Mouse (Mus musculus): ENCODE measurements around the gene Rgs8.

The Rgs8 gene

DNA sequence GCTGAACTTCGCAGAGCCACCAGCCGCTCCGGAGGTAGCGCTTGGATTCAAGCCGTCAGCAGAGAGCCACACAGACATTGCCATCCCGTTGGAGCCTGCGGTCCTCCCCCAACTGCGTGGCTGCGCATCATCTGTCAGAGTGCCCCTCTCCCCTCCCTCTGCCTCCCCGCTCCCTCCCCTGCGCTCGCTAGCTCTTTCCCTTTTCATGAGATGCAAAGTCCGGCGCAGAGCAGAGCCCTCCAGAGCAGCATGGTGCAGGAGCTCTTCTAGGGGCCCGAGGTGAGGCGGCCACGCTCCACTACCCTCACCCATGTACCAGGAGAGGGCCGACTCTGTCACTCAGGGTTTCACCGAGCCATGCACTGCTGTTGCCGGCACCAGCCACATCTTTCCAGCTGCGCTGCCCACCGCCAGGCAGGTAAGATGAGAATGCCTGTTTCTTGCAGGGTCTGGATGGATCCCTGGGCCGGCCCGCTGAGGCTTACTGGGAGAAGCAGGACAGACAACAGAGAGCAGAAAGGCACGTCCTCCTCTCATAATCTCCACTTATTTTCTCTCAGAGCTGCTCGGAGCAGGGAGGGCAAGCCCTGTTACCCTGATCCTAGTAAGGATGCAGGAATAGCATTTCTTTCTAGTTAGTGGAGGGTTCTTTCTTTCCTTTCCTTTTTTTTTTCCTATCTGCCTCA is at the start of gene Rgs8:
TSS of gene Rgs8 (plus strand) at position 88 of the 686 bp plus-strand sequence.
- CTCF ChIA-PET: no interaction called here

- CTCF ChIA-PET: no interaction called here
These were observed 35.4 kb upstream of the Rgs8 start for GRCm38 (mm10) chr1:153617340-153617830.

DNA sequence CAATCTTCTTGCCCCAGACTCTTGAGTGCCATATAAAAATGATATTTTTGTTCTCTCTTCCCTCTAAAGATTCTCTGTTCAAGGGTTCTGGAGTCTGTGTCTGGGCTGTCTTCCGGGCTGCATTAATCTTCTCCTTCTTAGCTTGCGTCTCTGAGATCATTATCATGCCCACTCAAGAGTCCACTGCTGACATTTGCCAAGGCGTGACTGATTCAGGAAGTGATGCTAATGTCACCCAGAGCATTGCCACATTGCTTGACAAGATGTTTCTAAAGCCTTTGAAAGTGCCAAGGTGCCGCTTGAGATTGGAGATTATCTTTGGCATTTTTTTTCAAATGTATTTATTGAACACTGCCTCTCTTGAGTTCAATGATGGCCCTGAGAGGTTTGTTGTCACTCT is 29.8 kb upstream of the Rgs8 start:
- CTCF ChIA-PET: no interaction called here

- CTCF ChIA-PET: no interaction called here
These were observed 20.1 kb upstream of the Rgs8 start for GRCm38 (mm10) chr1:153632686-153633085.

DNA sequence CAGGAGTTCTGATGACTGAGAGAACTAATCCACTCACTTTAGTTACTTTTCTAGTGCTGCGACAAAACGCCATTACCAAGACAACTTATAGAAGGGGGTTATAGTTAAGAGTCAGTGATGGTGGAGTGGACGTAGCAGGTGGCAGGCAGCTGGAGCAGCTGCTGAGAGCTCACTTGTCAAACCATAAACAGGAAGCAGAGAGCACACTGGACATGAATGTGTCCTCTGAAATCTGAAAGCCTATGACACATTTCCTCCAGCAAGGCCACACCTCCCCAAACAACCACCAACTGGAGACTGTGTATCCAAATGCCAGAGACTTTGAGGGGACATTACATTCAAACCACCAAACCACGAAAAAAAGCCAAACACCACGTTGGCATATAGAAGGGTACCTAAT is 17.8 kb upstream of the Rgs8 start:
- CTCF ChIA-PET: no interaction called here

DNA sequence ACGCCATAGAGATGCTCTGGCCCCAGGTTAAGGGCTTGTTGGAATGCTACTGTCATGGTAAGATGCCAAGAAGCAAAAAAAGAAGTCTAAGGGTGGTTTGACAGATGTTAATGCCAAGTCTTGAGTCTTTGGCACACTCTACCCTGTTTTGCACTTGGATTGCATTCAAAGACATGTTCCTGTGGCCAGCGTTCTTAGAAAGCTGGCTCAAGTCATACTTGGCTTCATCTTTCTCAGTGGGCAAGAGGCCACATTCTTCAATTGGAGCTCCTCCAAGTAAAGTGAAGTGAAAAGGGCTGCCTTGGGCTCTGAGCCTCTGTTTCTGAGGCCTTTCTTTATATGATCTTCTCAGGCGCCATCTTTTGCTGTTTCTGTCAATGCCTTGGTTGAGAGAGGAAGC is 17.3 kb upstream of the Rgs8 start:
- CTCF ChIA-PET: no interaction called here

DNA sequence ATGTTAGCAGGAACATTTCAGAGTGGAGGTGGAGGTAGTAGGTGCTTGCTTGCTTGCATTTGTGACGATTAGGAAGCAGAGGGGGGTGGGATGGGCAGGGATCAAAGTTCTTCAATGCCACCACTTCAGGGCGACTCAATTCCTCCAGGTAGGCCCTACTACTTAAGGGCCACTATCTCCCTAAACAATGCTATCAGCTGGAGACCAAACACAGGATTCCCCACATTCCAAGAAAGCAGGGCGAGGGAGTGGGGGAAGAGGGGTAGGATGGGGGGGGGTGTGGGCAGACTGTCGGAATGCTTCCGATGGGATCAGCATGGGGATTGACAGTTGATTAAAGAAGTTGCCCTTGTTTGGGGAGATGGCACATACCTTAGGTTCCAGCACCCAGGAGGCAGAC is 16.0 kb upstream of the Rgs8 start:
- CTCF ChIA-PET: no interaction called here

DNA sequence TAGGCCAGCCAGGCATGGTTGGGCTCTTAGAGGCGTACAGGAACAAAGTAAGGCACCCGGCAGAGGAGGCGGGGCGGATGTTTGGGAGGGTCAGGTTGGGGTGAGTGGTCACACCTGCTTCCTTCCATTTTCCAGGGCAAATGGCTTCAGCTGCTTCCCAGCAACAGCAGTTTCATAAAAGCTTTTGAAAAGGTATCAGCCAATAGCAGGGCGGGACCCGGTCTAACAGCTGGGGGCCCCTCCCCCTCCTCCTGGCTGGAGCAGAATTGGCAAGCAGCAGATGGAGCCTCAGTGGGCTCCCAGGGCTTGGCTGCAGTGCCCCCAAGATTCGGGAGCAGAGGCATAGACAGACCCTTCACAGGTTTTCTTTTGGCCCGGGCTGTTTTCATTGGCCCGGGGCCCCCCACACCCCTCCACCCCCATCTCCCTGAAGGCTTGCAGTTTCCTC is 11.3 kb upstream of the Rgs8 start:
- CTCF ChIA-PET: no interaction called here

DNA sequence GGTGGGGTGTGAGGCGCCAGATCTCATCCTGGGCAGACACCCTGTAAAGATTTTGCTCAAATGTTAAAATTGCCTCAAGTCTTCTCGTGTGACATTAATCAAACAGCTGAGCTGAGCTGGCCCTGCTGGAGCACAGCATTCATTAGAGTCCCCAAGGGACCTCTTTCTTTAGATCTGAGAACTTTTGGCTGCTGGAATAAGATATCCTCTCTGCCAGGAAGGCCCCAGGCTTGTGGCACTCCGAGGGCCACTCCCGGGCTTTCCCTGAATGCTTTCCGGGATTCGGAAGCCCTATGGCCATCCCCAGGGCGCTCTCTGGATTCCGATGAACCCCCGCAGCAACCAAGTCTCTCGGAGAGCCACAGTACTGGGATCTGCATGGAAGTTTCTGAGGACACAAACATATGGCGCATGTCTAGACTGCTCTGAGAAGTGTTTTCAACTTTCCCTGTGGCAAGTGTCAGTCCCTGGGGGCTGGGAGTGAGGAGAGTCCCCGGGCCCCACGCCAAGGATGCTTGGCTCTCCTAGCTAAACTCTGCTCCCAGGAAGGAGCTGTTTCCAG is 10.8 kb upstream of the Rgs8 start:
- CTCF ChIA-PET: no interaction called here

DNA sequence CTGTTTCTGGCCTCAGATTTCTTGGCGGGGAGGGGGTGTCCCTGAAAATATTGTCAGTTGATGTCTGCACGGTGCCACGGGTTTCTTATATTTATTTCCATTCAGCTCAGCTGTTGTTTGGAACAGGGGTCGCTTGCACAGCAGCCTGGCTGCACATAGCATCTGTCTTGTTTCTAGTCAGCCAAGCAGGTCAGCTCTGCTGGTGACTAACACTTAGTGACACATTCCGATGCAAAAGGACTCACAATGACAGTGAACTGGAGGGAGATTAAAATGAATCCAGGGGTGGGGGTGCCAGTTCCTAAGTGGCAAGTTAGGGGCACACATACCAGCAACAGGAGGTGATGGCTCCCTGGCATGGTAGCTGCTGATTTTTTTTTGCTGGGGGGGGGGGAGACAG is 849 bp downstream of the Rgs8 start:
- CTCF ChIA-PET: no interaction called here

DNA sequence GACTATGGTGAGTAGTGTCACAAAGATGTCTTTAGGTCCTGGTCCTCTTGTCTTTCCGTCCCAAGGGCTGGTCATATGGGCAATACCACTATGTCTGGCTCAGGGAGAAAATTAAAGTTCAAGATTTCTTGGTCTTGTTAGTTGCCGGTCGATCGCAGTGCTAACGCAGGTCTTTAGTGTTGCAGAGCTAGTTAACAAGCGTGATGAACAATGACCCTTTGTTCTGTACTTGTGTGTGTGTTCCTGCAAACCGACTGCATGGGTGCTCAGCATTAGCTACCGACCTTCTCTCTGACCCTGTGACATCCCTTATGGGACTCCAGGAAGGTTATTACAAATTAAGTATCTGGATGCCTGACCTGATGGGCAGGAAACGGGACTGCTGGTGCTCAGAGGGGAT is 6.8 kb downstream of the Rgs8 start:
- CTCF ChIA-PET: no interaction called here

DNA sequence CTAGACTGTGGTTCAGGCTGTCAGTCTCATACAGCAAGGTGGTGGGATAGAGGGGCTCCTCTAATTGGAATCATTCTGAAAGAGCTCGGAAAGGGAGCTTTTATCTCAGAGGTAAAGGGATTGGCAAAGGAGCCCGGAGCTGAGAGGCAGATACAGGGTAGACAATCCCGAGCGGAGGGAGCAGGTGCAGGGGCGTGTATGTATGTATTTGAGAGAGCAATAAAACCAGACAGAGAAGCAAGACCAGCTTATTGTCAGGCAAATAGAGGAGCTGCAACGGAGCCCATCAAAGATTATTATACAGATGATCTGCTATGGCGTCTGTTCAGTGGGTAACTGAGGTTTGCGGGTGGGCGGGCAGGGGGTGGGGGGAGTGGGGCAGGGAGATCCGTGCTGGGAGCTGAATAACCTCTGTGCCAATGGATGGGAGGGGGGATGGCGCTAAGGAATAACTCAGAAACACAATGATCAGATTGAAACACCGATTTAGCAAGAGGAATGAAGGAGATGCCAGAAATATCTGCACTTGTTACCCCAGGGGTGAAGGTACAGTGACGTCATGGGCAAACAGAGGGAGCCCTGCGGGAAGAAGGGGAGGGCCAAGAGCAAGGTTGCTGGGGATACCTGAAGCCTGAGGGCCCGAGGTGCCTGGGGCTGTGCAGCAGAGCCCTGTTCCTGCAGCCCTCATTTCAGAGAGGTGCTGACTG is 8.3 kb downstream of the Rgs8 start:
- CTCF ChIA-PET: no interaction called here

- CTCF ChIA-PET: no interaction called here
These were observed 8.8 kb downstream of the Rgs8 start for GRCm38 (mm10) chr1:153661689-153662002.

- CTCF ChIA-PET: no interaction called here
These were observed 9.5 kb downstream of the Rgs8 start for GRCm38 (mm10) chr1:153662362-153662761.

GRCm38 (mm10) chr1:153665066-153665715 is 12.4 kb downstream of the Rgs8 start:
- CTCF ChIA-PET: interaction anchor here (0.7 kb wide), 1 partner anchor 80 kb away, joined by 4 read pairs; no protein-coding TSS in a partner anchor

DNA sequence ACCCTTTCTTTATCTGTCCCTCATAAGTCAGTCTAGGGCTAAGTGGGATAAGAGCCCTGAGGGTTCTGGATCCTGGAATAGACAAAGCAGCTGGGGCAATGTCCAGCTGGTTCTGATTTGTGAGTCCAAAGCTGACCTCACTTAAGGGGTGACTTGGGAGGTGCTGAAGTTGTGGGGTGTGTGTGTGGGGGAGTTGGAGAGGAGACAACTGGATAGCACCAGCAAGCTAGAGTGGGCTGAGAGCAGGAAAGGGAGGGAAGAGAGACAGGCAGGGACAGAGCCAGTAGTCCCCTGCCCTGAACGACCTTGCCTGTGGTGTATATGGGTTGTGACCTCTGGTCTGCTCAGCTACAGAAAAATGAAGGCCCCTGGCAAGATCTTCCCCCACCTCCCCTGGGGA is 13.4 kb downstream of the Rgs8 start:
- CTCF ChIA-PET: interaction anchor here (0.7 kb wide), 1 partner anchor 79 kb away, joined by 4 read pairs; no protein-coding TSS in a partner anchor

- CTCF ChIA-PET: no interaction called here
These were observed 14.5 kb downstream of the Rgs8 start for GRCm38 (mm10) chr1:153667244-153667727.

- CTCF ChIA-PET: no interaction called here
These were observed 15.0 kb downstream of the Rgs8 start for GRCm38 (mm10) chr1:153667781-153668180.

DNA sequence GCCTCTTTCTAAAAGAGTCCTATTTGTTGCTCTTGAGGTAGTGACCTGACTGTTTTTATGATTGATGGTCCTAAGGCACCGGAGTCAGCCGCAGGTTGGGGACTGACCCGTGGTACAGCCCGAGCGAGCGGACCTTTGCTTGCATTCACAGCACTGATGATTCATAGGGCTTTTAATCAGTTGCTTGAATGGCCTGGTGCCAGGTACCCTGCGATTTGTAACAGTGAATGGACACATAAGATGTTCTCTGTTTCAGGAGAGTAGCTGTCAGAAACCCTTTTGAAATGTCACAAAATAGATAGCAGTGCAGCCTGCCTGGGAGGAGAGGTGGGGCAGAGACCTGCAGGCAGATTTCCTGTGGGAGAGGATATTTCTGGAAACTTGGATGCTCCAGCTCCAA is 16.3 kb downstream of the Rgs8 start:
- CTCF ChIA-PET: no interaction called here

DNA sequence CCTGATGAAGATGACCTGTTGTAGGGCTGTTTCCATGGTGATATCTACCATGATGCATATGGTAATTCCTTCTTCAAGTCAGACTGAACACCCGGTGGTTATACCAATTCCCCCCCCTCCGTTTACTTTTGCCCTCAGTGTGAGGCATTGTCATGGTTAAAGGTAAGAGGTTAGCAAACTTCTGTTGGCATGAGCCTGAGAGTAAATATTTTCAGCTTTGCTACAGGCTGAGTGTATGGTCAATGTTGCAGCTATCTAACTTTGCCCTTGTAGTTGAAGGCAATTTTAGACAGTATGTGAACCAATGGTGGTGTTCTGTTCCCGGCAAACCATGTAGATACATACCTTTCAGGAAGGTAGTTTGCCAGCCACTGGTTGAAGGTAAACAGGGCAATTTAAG is 16.9 kb downstream of the Rgs8 start:
- CTCF ChIA-PET: no interaction called here

- CTCF ChIA-PET: no interaction called here
These were observed 18.5 kb downstream of the Rgs8 start for GRCm38 (mm10) chr1:153671352-153671751.

- CTCF ChIA-PET: no interaction called here
These were observed 19.9 kb downstream of the Rgs8 start for GRCm38 (mm10) chr1:153672698-153673097.

DNA sequence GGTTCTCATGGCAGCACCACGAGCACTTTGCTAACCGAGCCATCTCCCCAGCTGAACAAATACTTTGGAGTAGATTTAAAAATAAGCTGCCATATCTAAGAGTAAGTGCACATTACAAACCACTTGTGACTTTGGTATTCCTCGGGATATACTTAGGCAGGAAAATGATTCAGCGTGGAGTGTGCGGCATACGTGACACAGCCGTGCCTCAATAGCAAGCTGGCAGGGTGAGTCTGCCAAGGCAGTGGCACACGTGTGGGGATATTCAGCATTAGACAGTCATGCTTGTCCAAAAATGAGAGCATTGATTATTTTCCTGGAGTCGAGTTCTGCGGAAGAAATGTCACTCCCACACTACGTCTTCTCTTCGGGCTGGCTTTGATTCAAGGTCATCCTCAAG is 21.1 kb downstream of the Rgs8 start:
- CTCF ChIA-PET: no interaction called here

Data from spleen, embryonic (tissue).